Mouse (Mus musculus): ENCODE results near the gene Aars2.

DNA sequence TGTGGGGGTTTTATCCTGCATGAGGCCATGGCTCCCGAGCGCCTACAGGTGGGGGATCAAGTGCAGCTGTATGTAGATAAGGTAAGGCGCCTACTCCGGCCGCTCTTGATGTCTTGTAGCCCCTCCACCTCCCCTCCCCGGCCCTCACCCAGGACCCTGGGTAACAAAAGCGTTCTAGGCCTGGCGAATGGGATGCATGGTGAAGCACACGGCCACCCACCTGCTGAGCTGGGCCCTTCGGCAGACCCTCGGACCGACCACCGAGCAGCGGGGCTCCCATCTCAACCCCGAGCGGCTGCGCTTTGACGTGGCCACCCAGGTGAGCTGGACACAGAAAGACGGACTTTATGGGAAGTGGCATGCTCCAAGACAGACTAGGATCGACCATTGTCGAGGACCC, 10.5 kb downstream of the Aars2 start:
- TF ChIP-seq CTCF (IDR thresholded peaks at IDR 0.05; ENCODE audit: borderline replicate concordance, insufficient read depth, low read depth, low read length) = no peak
- no peak for TF ChIP-seq POLR2A (IDR thresholded peaks at IDR 0.05; ENCODE audit: borderline replicate concordance, insufficient read depth, low read length)
